Mouse (Mus musculus) T-cell, adult 2 months (primary cell): Measurements from ENCODE around the gene Wrap73.

Source experiments
- DNase-seq: peaks from one replicate; pipeline ENCODE4 v3.0.0; 2022; ENCODE audit warnings: low spot score

Gene Wrap73

GRCm38 (mm10) chr4:154140213-154141008 is 1.8 kb upstream of the Wrap73 start:
- DNase-seq, result no peak

GRCm38 (mm10) chr4:154141009-154141867 is 934 bp upstream of the Wrap73 start:
- no peak for DNase-seq

- no peak for DNase-seq
Measured at GRCm38 (mm10) chr4:154144712-154145111, 2.5 kb downstream of the Wrap73 start.

- DNase-seq, result no peak
Measured at GRCm38 (mm10) chr4:154146342-154146741, 4.2 kb downstream of the Wrap73 start.

- DNase-seq, result no peak
Measured at GRCm38 (mm10) chr4:154154104-154154503, 11.9 kb downstream of the Wrap73 start.

- DNase-seq, result no peak
Measured at GRCm38 (mm10) chr4:154156050-154156449, 13.9 kb downstream of the Wrap73 start.

GRCm38 (mm10) chr4:154157970-154158662 is 15.9 kb downstream of the Wrap73 start:
- DNase-seq, result no peak

- DNase-seq, result peak; percentile 82
Measured at GRCm38 (mm10) chr4:154159002-154159401, 16.8 kb downstream of the Wrap73 start.

GRCm38 (mm10) chr4:154159961-154160537 is 17.9 kb downstream of the Wrap73 start:
- peak; percentile 16 for DNase-seq

- DNase-seq, result peak; percentile 96
Measured at GRCm38 (mm10) chr4:154160538-154161390, 18.6 kb downstream of the Wrap73 start, which contains the start of gene Tprgl. Gene Tprgl, minus strand, starts transcription at chr4:154160666.

GRCm38 (mm10) chr4:154163296-154163695 is 21.1 kb downstream of the Wrap73 start:
- DNase-seq, result peak; percentile 55

GRCm38 (mm10) chr4:154167053-154167452 is 24.9 kb downstream of the Wrap73 start:
- peak; percentile 35 for DNase-seq

GRCm38 (mm10) chr4:154170021-154170420 is 27.8 kb downstream of the Wrap73 start:
- no peak for DNase-seq

GRCm38 (mm10) chr4:154170506-154171150 is 28.5 kb downstream of the Wrap73 start, which contains the start of gene Megf6:
Gene Megf6, plus strand, starts transcription at chr4:154170730.
- DNase-seq, result no peak

GRCm38 (mm10) chr4:154171151-154171930 is 29.2 kb downstream of the Wrap73 start:
- DNase-seq, result no peak

GRCm38 (mm10) chr4:154171931-154172604 is 29.9 kb downstream of the Wrap73 start:
- DNase-seq, result no peak

- DNase-seq, result no peak
Measured at GRCm38 (mm10) chr4:154177257-154177656, 35.1 kb downstream of the Wrap73 start.

- DNase-seq, result no peak
Measured at GRCm38 (mm10) chr4:154181001-154181400, 38.8 kb downstream of the Wrap73 start.

- DNase-seq, result no peak
Measured at GRCm38 (mm10) chr4:154183566-154183965, 41.4 kb downstream of the Wrap73 start.
